Mouse (Mus musculus): ENCODE measurements around the gene Epas1.

DNA sequence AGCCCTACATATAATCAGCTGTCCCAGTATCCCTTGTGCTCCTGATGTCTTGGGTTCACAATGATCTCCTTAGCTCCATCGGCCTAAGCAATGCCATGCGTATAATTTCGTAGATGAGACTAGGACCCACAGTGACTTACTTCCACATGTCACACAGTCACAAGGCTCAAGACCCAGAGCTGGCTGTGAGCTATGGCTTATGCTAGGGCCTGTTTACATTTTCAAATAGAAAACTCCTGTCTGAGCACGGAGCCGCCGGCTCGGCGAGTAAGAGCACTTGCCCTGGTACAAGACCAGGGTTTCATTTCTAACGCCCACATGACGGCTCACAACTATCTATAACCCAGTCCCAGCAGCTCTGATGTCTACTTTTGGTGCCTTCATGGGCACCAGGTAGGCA lies 80.4 kb downstream of the Epas1 start:
- TF ChIP-seq CTCF (IDR thresholded peaks at IDR 0.05; ENCODE audit: borderline replicate concordance, insufficient read depth, low read length) (no peak), POLR2A (IDR thresholded peaks at IDR 0.05; ENCODE audit: low read depth, low read length) (no peak)

Measured in embryonic fibroblast, embryonic 13.5 days (primary cell).